Mouse (Mus musculus) hindbrain, postnatal 0 days (tissue): ENCODE data around the gene Gpc6. TPM values are rescaled to one million over a fixed set of nuclear protein-coding genes. Genes with fewer than 3 reads are reported as not detected.

Source experiments
- ATAC-seq: fragments of 200-750 bp; cut with Nextera tagmentation; 2 replicates; pipeline ENCODE4 v1.8.0; 2017; ENCODE audit warnings: mild to moderate bottlenecking, moderate TSS enrichment, moderate library complexity
- DNase-seq: peaks from one replicate; pipeline ENCODE4 v3.0.0-alpha.2; 2015; ENCODE audit warnings: low spot score
- H3K27ac ChIP-seq: fragments of 300-500 bp; sonication (generic); 2 replicates; pipeline ENCODE4 v1.5.1; 2014; ENCODE audit warnings: mild to moderate bottlenecking
- H3K27me3 ChIP-seq: fragments of 300-500 bp; sonication (generic); 2 replicates; pipeline ENCODE4 v1.6.1; 2014; ENCODE audit warnings: low read length, mixed read lengths; ENCODE audit not compliant: insufficient read depth
- H3K36me3 ChIP-seq: fragments of 300-500 bp; sonication (generic); 2 replicates; pipeline ENCODE4 v1.6.1; 2014; ENCODE audit warnings: low read length, mixed read lengths; ENCODE audit not compliant: insufficient read depth
- H3K4me1 ChIP-seq: fragments of 300-500 bp; sonication (generic); 2 replicates; pipeline ENCODE4 v1.6.1; 2014; ENCODE audit warnings: antibody characterized with exemption, low read length, mixed read lengths; ENCODE audit not compliant: insufficient read depth
- H3K4me2 ChIP-seq: fragments of 300-500 bp; sonication (generic); 2 replicates; pipeline ENCODE4 v1.6.1; 2014; ENCODE audit warnings: low read depth, mild to moderate bottlenecking, low read length, moderate library complexity, mixed read lengths
- H3K4me3 ChIP-seq: fragments of 300-500 bp; sonication (generic); 2 replicates; pipeline ENCODE4 v1.5.1; 2014; ENCODE audit warnings: low read length
- H3K9ac ChIP-seq: fragments of 300-500 bp; sonication (generic); replicated peaks from 2 replicates; pipeline ENCODE4 v1.6.1; 2014; ENCODE audit warnings: mild to moderate bottlenecking, low read length, moderate library complexity, mixed read lengths
- H3K9me3 ChIP-seq: fragments of 300-500 bp; sonication (generic); 2 replicates; pipeline ENCODE4 v1.6.1; 2016; ENCODE audit warnings: low read length, mixed read lengths
- CTCF ChIP-seq: IDR thresholded peaks from 2 replicates; pipeline ENCODE4 v1.5.1; 2016; ENCODE audit warnings: antibody characterized with exemption, control low read depth, low read depth
- WGBS: fragments of 180-500 bp; shearing (Covaris S2); extraction: QIAGEN DNeasy Blood & Tissue Kit; methylation state at CpG from one replicate; pipeline ENCODE4 v1.1.7; 2014; 5-methylcytosine and 5-hydroxymethylcytosine counted together
- polyA plus RNA-seq: library from polyadenylated mRNA; unstranded; fragments of >200 nt; fragmentation: Nextera tagmentation; extraction: Ambion mirVana; gene quantifications from 2 replicates; pipeline ENCODE4 v1.2.1, GENCODE M21; 2015
- total RNA-seq: library from RNA; depleted of rRNA; stranded (reverse); fragments of >200 nt; gene quantifications from 2 replicates; pipeline ENCODE4 v1.2.3, GENCODE M21; 2014

Gpc6 gene
- total and polyA plus RNA-seq, 2 experiments from 2014 or later = 17.9 to 28.5 TPM

GRCm38 (mm10) chr14:117972576-117972975 is 1047.5 kb downstream of the Gpc6 start:
- no peaks in the 10 kb centered on the region for H3K9me3 ChIP-seq
- no peak overlapping the region for H3K4me3 ChIP-seq
- no peaks in the 10 kb centered on the region for H3K4me1 ChIP-seq
- 88% methylated on average over 5 of the region's 5 CpGs for WGBS
- ATAC-seq (no peak), DNase-seq (no peak)
- H3K9ac ChIP-seq = no peak overlapping the region
- no peak overlapping the region for H3K27ac ChIP-seq
- TF ChIP-seq CTCF = no peak
- no peak overlapping the region for H3K4me2 ChIP-seq
- no peaks in the 10 kb centered on the region for H3K27me3 ChIP-seq
- no peaks in the 10 kb centered on the region for H3K36me3 ChIP-seq

GRCm38 (mm10) chr14:117981532-117981931 is 1056.4 kb downstream of the Gpc6 start:
- ATAC-seq = no peak
- peak; percentile 19 for DNase-seq

DNA sequence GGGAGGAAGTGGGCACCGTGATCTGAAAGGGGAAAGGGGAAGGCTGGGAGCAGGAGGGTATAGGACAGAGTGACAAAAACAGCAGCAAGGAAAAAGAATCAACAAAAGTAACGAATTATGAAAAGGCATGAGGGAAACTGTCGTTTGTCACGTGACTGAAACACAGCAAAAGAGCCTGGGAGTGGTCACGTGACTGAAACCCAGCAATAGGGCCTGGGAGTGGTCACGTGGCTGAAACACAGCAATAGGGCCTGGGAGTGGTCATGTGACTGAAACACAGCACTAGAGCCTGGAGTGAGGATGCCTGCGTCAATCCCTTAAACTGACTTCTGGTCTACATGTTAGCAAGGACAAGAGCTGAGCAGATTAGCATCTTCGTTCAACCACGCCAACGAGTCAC is 1063.3 kb downstream of the Gpc6 start:
- ATAC-seq (no peak), DNase-seq (no peak)
- no peak for TF ChIP-seq CTCF
- Histone ChIP-seq H3K4me1 (no peaks in the 10 kb centered on the region), H3K9ac (no peak overlapping the region), H3K4me2 (no peak overlapping the region), H3K4me3 (no peak overlapping the region), H3K27me3 (no peaks in the 10 kb centered on the region), H3K36me3 (no peaks in the 10 kb centered on the region), H3K9me3 (no peaks in the 10 kb centered on the region), H3K27ac (no peak overlapping the region)
- WGBS = 85% methylated on average over 10 of the region's 10 CpGs

More at GRCm38 (mm10) chr14:117981532-117981931, 1056.4 kb downstream of the Gpc6 start:
- no peak overlapping the region for H3K27ac ChIP-seq
- no peak overlapping the region for H3K4me2 ChIP-seq
- no peaks in the 10 kb centered on the region for H3K4me1 ChIP-seq
- no peak overlapping the region for H3K4me3 ChIP-seq
- 81% methylated on average over 10 of the region's 10 CpGs for WGBS
- H3K9me3 ChIP-seq = no peaks in the 10 kb centered on the region
- H3K36me3 ChIP-seq = no peaks in the 10 kb centered on the region
- H3K9ac ChIP-seq = no peak overlapping the region
- TF ChIP-seq CTCF = no peak
- no peaks in the 10 kb centered on the region for H3K27me3 ChIP-seq

GRCm38 (mm10) chr14:117990203-117990602 is 1065.1 kb downstream of the Gpc6 start:
- Histone ChIP-seq H3K27ac (no peak overlapping the region), H3K4me2 (no peak overlapping the region), H3K4me3 (no peak overlapping the region), H3K36me3 (no peaks in the 10 kb centered on the region), H3K9me3 (no peaks in the 10 kb centered on the region), H3K27me3 (no peaks in the 10 kb centered on the region), H3K4me1 (no peaks in the 10 kb centered on the region), H3K9ac (no peak overlapping the region)
- DNase-seq = no peak
- 81% methylated on average over 8 of the region's 8 CpGs for WGBS
- no peak for ATAC-seq
- no peak for TF ChIP-seq CTCF

- Histone ChIP-seq H3K27ac (no peak overlapping the region), H3K4me1 (no peaks in the 10 kb centered on the region), H3K9me3 (no peaks in the 10 kb centered on the region), H3K27me3 (no peaks in the 10 kb centered on the region), H3K4me2 (no peak overlapping the region), H3K36me3 (no peaks in the 10 kb centered on the region), H3K4me3 (no peak overlapping the region), H3K9ac (no peak overlapping the region)
- no peak for ATAC-seq
- 62% methylated on average over 8 of the region's 8 CpGs for WGBS
- DNase-seq = no peak
- no peak for TF ChIP-seq CTCF
Measured at GRCm38 (mm10) chr14:117992600-117993256, 1067.6 kb downstream of the Gpc6 start.

DNA sequence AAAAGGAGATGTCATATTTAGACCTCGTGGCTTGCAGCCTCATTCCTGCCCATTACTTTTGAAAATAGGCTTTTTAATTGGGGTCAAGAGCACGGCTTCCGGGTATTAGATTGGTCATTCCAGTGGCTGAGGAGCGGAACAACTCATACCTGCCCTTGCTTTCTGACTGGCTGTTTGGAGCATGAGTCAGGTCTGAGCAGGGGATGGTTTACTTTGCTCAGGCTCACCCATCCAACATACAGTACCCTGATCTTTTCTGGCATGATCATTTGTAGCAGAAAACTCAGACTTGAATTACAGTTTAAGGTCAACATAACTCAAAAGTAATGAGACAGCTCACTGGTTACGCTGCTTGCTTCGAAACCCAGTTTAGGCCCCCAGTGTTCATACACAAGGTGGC is 1068.7 kb downstream of the Gpc6 start:
- ATAC-seq (no peak), DNase-seq (no peak)
- H3K9ac ChIP-seq = no peak overlapping the region
- H3K27me3 ChIP-seq = no peaks in the 10 kb centered on the region
- no peaks in the 10 kb centered on the region for H3K9me3 ChIP-seq
- TF ChIP-seq CTCF = no peak
- H3K36me3 ChIP-seq = no peaks in the 10 kb centered on the region
- WGBS = 93% methylated on average over 6 of the region's 6 CpGs
- no peak overlapping the region for H3K4me3 ChIP-seq
- no peak overlapping the region for H3K4me2 ChIP-seq
- H3K4me1 ChIP-seq = no peaks in the 10 kb centered on the region
- no peak overlapping the region for H3K27ac ChIP-seq

DNA sequence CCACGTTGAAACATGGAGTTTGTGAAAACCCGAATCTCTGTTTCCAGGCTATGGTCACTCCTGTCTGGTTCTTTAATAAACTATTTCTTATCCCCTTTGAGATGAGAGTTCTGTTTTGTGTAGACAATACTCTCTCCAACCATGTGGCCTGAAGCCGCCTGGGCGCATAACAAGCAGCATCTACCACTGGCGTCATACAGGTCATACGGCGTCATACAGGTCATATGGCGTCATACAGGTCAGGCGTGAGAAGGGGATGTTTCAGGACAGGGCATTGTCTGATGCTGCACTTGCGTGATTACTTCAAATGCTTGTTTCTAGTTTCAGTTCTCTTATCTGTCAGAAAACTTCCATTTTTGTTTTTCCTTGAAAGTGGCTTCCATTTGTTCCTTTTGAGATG is 1079.3 kb downstream of the Gpc6 start:
- ATAC-seq = no peak
- peaks cover 7% of the 10 kb centered on the region; the same call in 1 of the 2 replicates for H3K4me1 ChIP-seq
- no peak overlapping the region for H3K27ac ChIP-seq
- H3K9me3 ChIP-seq = no peaks in the 10 kb centered on the region
- no peak overlapping the region for H3K4me3 ChIP-seq
- H3K36me3 ChIP-seq = no peaks in the 10 kb centered on the region
- no peaks in the 10 kb centered on the region for H3K27me3 ChIP-seq
- H3K9ac ChIP-seq = no peak overlapping the region
- TF ChIP-seq CTCF = no peak
- H3K4me2 ChIP-seq = no peak overlapping the region
- DNase-seq = no peak
- WGBS = 92% methylated on average over 10 of the region's 10 CpGs
